Mouse (Mus musculus) CH12.LX (cell line): Measurements from ENCODE around the gene Anks1.

Experiments
- CTCF ChIP-seq, 2 experiments: IDR thresholded peaks in 1 of 2; conservative IDR thresholded peaks in 1 of 2; 2 replicates each; pipeline ENCODE4 v1.5.1; 2011 to 2012; ENCODE audit warnings: low read depth in 2 of 2, low read length in 2 of 2, improper control_type of control experiment in 1 of 2, inconsistent platforms in 1 of 2, mild to moderate bottlenecking in 1 of 2, moderate library complexity in 1 of 2
- E2F4 ChIP-seq: IDR thresholded peaks from 2 replicates; pipeline ENCODE4 v1.6.1; 2011; ENCODE audit warnings: low read depth, low read length, improper control_type of control experiment; ENCODE audit not compliant: insufficient replicate concordance
- ELF1 ChIP-seq: IDR thresholded peaks from 2 replicates; pipeline ENCODE4 v1.6.1; 2014; ENCODE audit warnings: low read depth, mild to moderate bottlenecking, inconsistent platforms, low read length, improper control_type of control experiment
- EP300 ChIP-seq: IDR thresholded peaks from 2 replicates; pipeline ENCODE4 v1.6.1; 2011; ENCODE audit warnings: low read length, improper control_type of control experiment
- ETS1 ChIP-seq: conservative IDR thresholded peaks from 2 replicates; pipeline ENCODE4 v1.6.1; 2012; ENCODE audit warnings: low read depth, mild to moderate bottlenecking, inconsistent platforms, low read length, improper control_type of control experiment, moderate library complexity
- MAZ ChIP-seq: IDR thresholded peaks from 2 replicates; pipeline ENCODE4 v1.6.1; 2012; ENCODE audit warnings: low read depth, mild to moderate bottlenecking, inconsistent platforms, low read length, improper control_type of control experiment, moderate library complexity
- NRF1 ChIP-seq: IDR thresholded peaks from 2 replicates; pipeline ENCODE4 v1.6.1; 2014; ENCODE audit warnings: low read depth, mild to moderate bottlenecking, inconsistent platforms, low read length, improper control_type of control experiment, moderate library complexity
- PAX5 ChIP-seq: IDR thresholded peaks from 2 replicates; pipeline ENCODE4 v1.6.1; 2012; ENCODE audit warnings: low read length, inconsistent platforms, mixed read lengths
- POLR2A ChIP-seq: IDR thresholded peaks from 2 replicates; pipeline ENCODE4 v1.6.1; 2011; ENCODE audit warnings: low read depth, mild to moderate bottlenecking, improper control_type of control experiment, low read length
- RAD21 ChIP-seq: IDR thresholded peaks from 2 replicates; pipeline ENCODE4 v1.6.1; 2011; ENCODE audit warnings: low read depth, mild to moderate bottlenecking, low read length, improper control_type of control experiment, moderate library complexity
- TCF12 ChIP-seq: IDR thresholded peaks from 2 replicates; pipeline ENCODE4 v1.6.1; 2014; ENCODE audit warnings: low read depth, mild to moderate bottlenecking, inconsistent platforms, low read length, improper control_type of control experiment
- USF1 ChIP-seq: IDR thresholded peaks from 2 replicates; pipeline ENCODE4 v1.6.1; 2014; ENCODE audit warnings: low read depth, mild to moderate bottlenecking, inconsistent platforms, low read length, improper control_type of control experiment
- ZC3H11A ChIP-seq: IDR thresholded peaks from 2 replicates; pipeline ENCODE4 v1.6.1; 2012; ENCODE audit warnings: low read depth, mild to moderate bottlenecking, inconsistent platforms, low read length, improper control_type of control experiment
- ZKSCAN1 ChIP-seq: IDR thresholded peaks from 2 replicates; pipeline ENCODE4 v1.6.1; 2012; ENCODE audit warnings: low read depth, inconsistent platforms, low read length, improper control_type of control experiment, borderline replicate concordance

DNA sequence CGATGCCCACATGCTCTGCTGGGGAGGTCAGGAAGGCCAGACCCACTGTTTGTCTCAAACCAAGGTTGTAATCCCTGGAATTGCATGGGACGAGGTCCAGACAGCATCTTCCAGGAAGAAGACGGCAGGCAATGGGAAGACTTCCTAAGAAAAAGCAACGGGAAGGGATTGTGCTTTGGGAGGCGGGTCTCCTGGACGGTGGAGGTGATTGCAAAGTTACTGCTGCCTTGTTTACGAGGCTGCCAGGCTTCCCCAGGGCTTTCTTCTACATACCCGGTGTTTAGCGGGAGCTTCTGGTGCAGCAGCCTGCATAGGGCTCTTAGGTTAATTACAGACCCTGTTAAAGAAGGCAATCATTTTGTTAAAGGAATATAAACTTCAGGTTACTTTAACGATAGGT lies 119.1 kb downstream of the Anks1 start:
- TF ChIP-seq CTCF (conservative IDR thresholded peaks at IDR 0.05 in 1 of 2, IDR thresholded peaks at IDR 0.05 in 1 of 2; ENCODE audit: low read depth in 2 of 2, low read length in 2 of 2) (no peak), USF1 (no peak), POLR2A (no peak), ETS1 (no peak), RAD21 (no peak), ELF1 (no peak), TCF12 (no peak), EP300 (no peak), MAZ (no peak), NRF1 (no peak), PAX5 (no peak), E2F4 (no peak), ZKSCAN1 (no peak), ZC3H11A (no peak)
